ENCODE assay signal across 8 mouse cellular contexts in the genomic region with DNA sequence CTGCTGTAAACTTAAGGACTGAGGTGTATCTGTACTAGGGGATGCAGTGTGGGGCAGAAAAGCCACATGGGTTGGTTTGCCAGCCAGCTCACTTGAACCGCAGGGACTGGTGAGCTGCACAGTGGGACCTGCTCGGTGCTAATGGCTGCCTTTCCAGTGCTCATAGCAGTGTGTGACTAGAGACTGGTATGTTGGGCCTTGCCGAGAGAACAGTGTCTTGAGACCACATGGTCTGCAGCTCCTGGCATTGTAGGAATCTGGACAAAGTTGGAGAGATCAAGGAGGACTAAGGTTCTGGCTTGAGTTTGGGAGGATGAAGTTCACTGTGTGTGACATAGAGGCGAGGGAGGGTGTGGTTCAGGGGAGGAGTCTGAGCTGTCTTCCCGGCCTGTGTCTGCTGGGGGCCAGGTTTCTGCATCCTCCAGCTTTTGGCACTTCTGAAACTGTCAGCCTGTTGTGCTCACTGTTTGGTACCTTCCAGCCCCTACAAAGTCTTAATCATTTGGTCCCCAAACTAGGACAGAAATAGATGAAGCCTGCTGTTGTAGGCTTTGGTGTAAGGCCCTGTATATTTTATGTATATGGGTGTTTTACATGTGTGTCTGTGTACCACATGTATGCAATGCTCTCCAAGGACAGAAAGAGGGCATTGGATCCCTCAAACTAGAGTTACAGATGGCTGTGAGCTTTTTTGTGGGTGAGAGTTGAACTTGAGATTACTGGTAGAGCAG. TPM values are rescaled to one million over a fixed set of nuclear protein-coding genes. Genes with fewer than 3 reads are reported as not detected.
DNase-seq lines count a peak whose midpoint lies in the region; ATAC-seq lines count a peak whose summit lies in the region.

No protein-coding gene starts in this region.

- DNase-seq in splenic B cell, adult 2 months (ENCODE audit: low read depth, low spot score) = peak; percentile 6
- DNase-seq in frontal cortex, postnatal 14 days (ENCODE audit: low spot score in 2 of 2) = no peak
- no peak for DNase-seq in gastrocnemius, adult 8-10 months (ENCODE audit: low spot score in 2 of 2)

- no peaks in the 10 kb centered on the region for H3K9me3 ChIP-seq in forebrain, embryonic 12.5 days
- H3K9me3 ChIP-seq in forebrain, embryonic 15.5 days = no peaks in the 10 kb centered on the region
- H3K9me3 ChIP-seq in megakaryocyte, embryonic 14.5 days = no peaks in the 10 kb centered on the region
- no peaks in the 10 kb centered on the region for H3K9me3 ChIP-seq in intestine, embryonic 15.5 days

- no peak overlapping the region for H3K9ac ChIP-seq in forebrain, embryonic 12.5 days
- no peak overlapping the region; the same call in 1 of the 2 replicates for H3K9ac ChIP-seq in forebrain, embryonic 15.5 days (replicated peaks)
- no peak overlapping the region for H3K9ac ChIP-seq in intestine, embryonic 15.5 days

- H3K36me3 ChIP-seq in forebrain, embryonic 12.5 days (replicated peaks) = peaks cover 35% of the 10 kb centered on the region
- H3K36me3 ChIP-seq in forebrain, embryonic 15.5 days = peaks cover 26% of the 10 kb centered on the region
- peaks cover 41% of the 10 kb centered on the region for H3K36me3 ChIP-seq in megakaryocyte, embryonic 14.5 days (replicated peaks; ENCODE audit: low read length)
- H3K36me3 ChIP-seq in intestine, embryonic 15.5 days = peaks cover 12% of the 10 kb centered on the region
- H3K36me3 ChIP-seq in splenic B cell, adult 2 months (ENCODE audit: control insufficient read depth, insufficient read depth, low read length, poor library complexity, severe bottlenecking) = peaks cover 11% of the 10 kb centered on the region

- peak overlapping the region; percentile 87 for H3K4me2 ChIP-seq in forebrain, embryonic 12.5 days
- no peak overlapping the region for H3K4me2 ChIP-seq in forebrain, embryonic 15.5 days (replicated peaks)
- peak overlapping the region; percentile 90 for H3K4me2 ChIP-seq in intestine, embryonic 15.5 days (replicated peaks)

- H3K27ac ChIP-seq in forebrain, embryonic 12.5 days = no peak overlapping the region
- H3K27ac ChIP-seq in forebrain, embryonic 15.5 days (replicated peaks) = no peak overlapping the region
- no peak overlapping the region for H3K27ac ChIP-seq in intestine, embryonic 15.5 days

- WGBS in forebrain, embryonic 12.5 days = 85% methylated on average over 5 of the region's 5 CpGs
- WGBS in forebrain, embryonic 15.5 days = 81% methylated on average over 5 of the region's 5 CpGs
- 73% methylated on average over 5 of the region's 5 CpGs for WGBS in intestine, embryonic 15.5 days

- peaks cover 39% of the 10 kb centered on the region for H3K4me1 ChIP-seq in forebrain, embryonic 12.5 days
- H3K4me1 ChIP-seq in forebrain, embryonic 15.5 days = peaks cover 33% of the 10 kb centered on the region
- H3K4me1 ChIP-seq in megakaryocyte, embryonic 14.5 days = peaks cover 49% of the 10 kb centered on the region
- peaks cover 14% of the 10 kb centered on the region for H3K4me1 ChIP-seq in intestine, embryonic 15.5 days (replicated peaks)

- H3K4me3 ChIP-seq in forebrain, embryonic 12.5 days (replicated peaks) = 0 out of 2 replicates have a peak overlapping the region, but pooled peaks have one; percentile 83
- H3K4me3 ChIP-seq in forebrain, embryonic 15.5 days = no peak overlapping the region
- peak overlapping the region; percentile 67 for H3K4me3 ChIP-seq in megakaryocyte, embryonic 14.5 days (replicated peaks)
- H3K4me3 ChIP-seq in intestine, embryonic 15.5 days (replicated peaks) = no peak overlapping the region

- no peaks in the 10 kb centered on the region for H3K27me3 ChIP-seq in forebrain, embryonic 12.5 days
- H3K27me3 ChIP-seq in forebrain, embryonic 15.5 days = no peaks in the 10 kb centered on the region
- H3K27me3 ChIP-seq in megakaryocyte, embryonic 14.5 days (replicated peaks) = no peaks in the 10 kb centered on the region
- H3K27me3 ChIP-seq in intestine, embryonic 15.5 days (replicated peaks) = no peaks in the 10 kb centered on the region
- H3K27me3 ChIP-seq in splenic B cell, adult 2 months (ENCODE audit: control insufficient read depth, insufficient read depth, low read length, poor library complexity, severe bottlenecking) = no peaks in the 10 kb centered on the region

- no peak for ATAC-seq in forebrain, embryonic 12.5 days (ENCODE audit: low FRiP score)
- ATAC-seq in forebrain, embryonic 15.5 days (replicated peaks) = no peak
- ATAC-seq in megakaryocyte, adult 5-6 weeks (ENCODE audit: poor library complexity, severe bottlenecking) = no peak
- ATAC-seq in intestine, embryonic 15.5 days = no peak

RNA-seq across cellular contexts. Expression of gene Ing5, which starts 1.6 kb away (rescaled TPM):
- 19.4 and 20.9 TPM in 2 replicates for polyA plus RNA-seq in forebrain, embryonic 12.5 days (2016; fragmentation: Nextera tagmentation; extraction: Ambion mirVana)
- polyA plus RNA-seq in forebrain, embryonic 15.5 days (2015; fragmentation: Nextera tagmentation; extraction: Ambion mirVana) = 10.7 and 11.4 TPM in 2 replicates
- polyA plus RNA-seq in megakaryocyte, embryonic 14.5 days (2012; ENCODE audit: insufficient read depth, low replicate concordance) = 0.46 TPM in 1 of 2 replicates, not detected in the other
- 8.3 and 11.1 TPM in 2 replicates for total RNA-seq in megakaryocyte, adult 5-6 weeks (2015)
- total RNA-seq in megakaryocyte, adult 5-6 weeks (2017) = 22.1 and 26.3 TPM in 2 replicates
- 16.8 and 17.6 TPM in 2 replicates for polyA plus RNA-seq in intestine, embryonic 15.5 days (2015; fragmentation: Nextera tagmentation; extraction: Ambion mirVana)
- 1 to 10 TPM; 3.7 to 6.6 (median 4.0) TPM for total RNA-seq in gastrocnemius, adult 8-10 months (2022)

RNA-seq across cellular contexts. Expression of gene Dtymk, which starts 3.7 kb away (rescaled TPM):
- polyA plus RNA-seq in forebrain, embryonic 12.5 days (2016; fragmentation: Nextera tagmentation; extraction: Ambion mirVana) = 241 and 246 TPM in 2 replicates
- 183 and 192 TPM in 2 replicates for polyA plus RNA-seq in forebrain, embryonic 15.5 days (2015; fragmentation: Nextera tagmentation; extraction: Ambion mirVana)
- 4.6 and 45.2 TPM in 2 replicates for polyA plus RNA-seq in megakaryocyte, embryonic 14.5 days (2012; ENCODE audit: insufficient read depth, low replicate concordance)
- 89.6 and 94.6 TPM in 2 replicates for total RNA-seq in megakaryocyte, adult 5-6 weeks (2015)
- 78.7 and 94.6 TPM in 2 replicates for total RNA-seq in megakaryocyte, adult 5-6 weeks (2017)
- 218 and 226 TPM in 2 replicates for polyA plus RNA-seq in intestine, embryonic 15.5 days (2015; fragmentation: Nextera tagmentation; extraction: Ambion mirVana)
- 10 to 100 TPM; 14.8 to 17.3 (median 16.1) TPM for total RNA-seq in gastrocnemius, adult 8-10 months (2022)

RNA-seq across cellular contexts. Expression of gene D2hgdh, which starts 19.3 kb away (rescaled TPM):
- 13.2 and 13.9 TPM in 2 replicates for polyA plus RNA-seq in forebrain, embryonic 12.5 days (2016; fragmentation: Nextera tagmentation; extraction: Ambion mirVana)
- polyA plus RNA-seq in forebrain, embryonic 15.5 days (2015; fragmentation: Nextera tagmentation; extraction: Ambion mirVana) = 15.5 and 16.1 TPM in 2 replicates
- 0.55 TPM in 1 of 2 replicates, not detected in the other for polyA plus RNA-seq in megakaryocyte, embryonic 14.5 days (2012; ENCODE audit: insufficient read depth, low replicate concordance)
- 10.8 and 12.4 TPM in 2 replicates for total RNA-seq in megakaryocyte, adult 5-6 weeks (2015)
- 13.2 and 15.2 TPM in 2 replicates for total RNA-seq in megakaryocyte, adult 5-6 weeks (2017)
- 14.0 and 14.1 TPM in 2 replicates for polyA plus RNA-seq in intestine, embryonic 15.5 days (2015; fragmentation: Nextera tagmentation; extraction: Ambion mirVana)
- 10 to 100 TPM; 22.7 to 25.0 (median 24.4) TPM for total RNA-seq in gastrocnemius, adult 8-10 months (2022)

RNA-seq across cellular contexts. Expression of gene Thap4, which starts 50.7 kb away (rescaled TPM):
- polyA plus RNA-seq in forebrain, embryonic 12.5 days (2016; fragmentation: Nextera tagmentation; extraction: Ambion mirVana) = 35.9 and 36.7 TPM in 2 replicates
- 43.1 and 47.4 TPM in 2 replicates for polyA plus RNA-seq in forebrain, embryonic 15.5 days (2015; fragmentation: Nextera tagmentation; extraction: Ambion mirVana)
- 40.4 and 184 TPM in 2 replicates for polyA plus RNA-seq in megakaryocyte, embryonic 14.5 days (2012; ENCODE audit: insufficient read depth, low replicate concordance)
- total RNA-seq in megakaryocyte, adult 5-6 weeks (2015) = 19.5 and 25.3 TPM in 2 replicates
- 11.5 and 14.0 TPM in 2 replicates for total RNA-seq in megakaryocyte, adult 5-6 weeks (2017)
- polyA plus RNA-seq in intestine, embryonic 15.5 days (2015; fragmentation: Nextera tagmentation; extraction: Ambion mirVana) = 70.0 and 70.9 TPM in 2 replicates
- total RNA-seq in gastrocnemius, adult 8-10 months (2022) = 100 to 1,000 TPM in 1 of 4 experiments, 10 to 100 TPM in 3; 66.2 to 113 (median 91.9) TPM

RNA-seq across cellular contexts. Expression of gene Atg4b, which starts 54.1 kb away (rescaled TPM):
- 102 and 113 TPM in 2 replicates for polyA plus RNA-seq in forebrain, embryonic 12.5 days (2016; fragmentation: Nextera tagmentation; extraction: Ambion mirVana)
- 104 and 106 TPM in 2 replicates for polyA plus RNA-seq in forebrain, embryonic 15.5 days (2015; fragmentation: Nextera tagmentation; extraction: Ambion mirVana)
- polyA plus RNA-seq in megakaryocyte, embryonic 14.5 days (2012; ENCODE audit: insufficient read depth, low replicate concordance) = 2.2 and 7.0 TPM in 2 replicates
- 16.6 and 19.9 TPM in 2 replicates for total RNA-seq in megakaryocyte, adult 5-6 weeks (2015)
- 34.5 and 36.5 TPM in 2 replicates for total RNA-seq in megakaryocyte, adult 5-6 weeks (2017)
- polyA plus RNA-seq in intestine, embryonic 15.5 days (2015; fragmentation: Nextera tagmentation; extraction: Ambion mirVana) = 69.4 and 79.8 TPM in 2 replicates
- total RNA-seq in gastrocnemius, adult 8-10 months (2022) = 10 to 100 TPM; 26.7 to 33.4 (median 29.2) TPM

Comparison
In these comparisons a context has a peak if more than half of its experiments do, and no peak if none do; other contexts are left out.
1. H3K4me3 ChIP-seq: peak in forebrain, embryonic 12.5 days (single experiment) and megakaryocyte, embryonic 14.5 days (single experiment); none in forebrain, embryonic 15.5 days (single experiment) and intestine, embryonic 15.5 days (single experiment).